Comparison of ENCODE assay signal across 8 mouse cellular contexts in the genomic region with DNA sequence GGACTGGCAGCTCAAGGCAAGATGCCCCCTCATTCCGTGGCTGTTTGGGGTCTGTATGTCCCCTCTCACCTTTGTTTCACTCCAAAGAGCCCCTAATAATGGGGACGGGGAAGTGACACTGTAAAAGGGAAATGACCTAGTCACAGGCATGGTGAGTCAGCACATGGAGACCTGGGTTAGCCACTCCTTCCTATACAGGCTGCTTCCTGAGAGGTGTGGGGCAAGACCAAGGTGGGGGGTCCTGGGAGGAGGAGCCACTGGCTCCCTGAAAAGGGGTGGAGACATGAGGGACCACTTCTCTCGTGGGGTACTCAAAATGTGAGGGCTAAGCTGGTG. TPM values are rescaled to one million over a fixed set of nuclear protein-coding genes. Genes with fewer than 3 reads are reported as not detected.
DNase-seq lines count a peak whose midpoint lies in the region; ATAC-seq and TF ChIP-seq lines count a peak whose summit lies in the region.

No protein-coding gene starts in this region.

- DNase-seq in kidney, adult 2 months, result no peak
- DNase-seq in kidney, postnatal 10 days, result no peak
- DNase-seq in adrenal gland, postnatal 14 days, result no peak
- no peak for DNase-seq in right cerebral cortex, postnatal 25 days
- no peak for DNase-seq in thymus, postnatal 10 days (ENCODE audit: low spot score in 2 of 2)

- no peak for TF ChIP-seq CTCF in kidney, adult 2 months (conservative IDR thresholded peaks at IDR 0.05; ENCODE audit: insufficient read depth, insufficient read length, low read depth, low read length)
- no peak for TF ChIP-seq CTCF in intestine, postnatal 0 days (IDR thresholded peaks at IDR 0.05; ENCODE audit: low read depth)

- WGBS in kidney, adult 2 months, result 52% methylated on average over 3 of the region's 3 CpGs
- WGBS in intestine, postnatal 0 days, result 38% methylated on average over 3 of the region's 3 CpGs
- 19% methylated on average over 3 of the region's 3 CpGs for WGBS in neural tube, embryonic 12.5 days

- ATAC-seq in common myeloid progenitor, adult 5-6 weeks (replicated peaks; ENCODE audit: low read depth, poor library complexity, severe bottlenecking), result peak; percentile 33
- ATAC-seq in intestine, postnatal 0 days, result peak; percentile 14; the same call in 1 of the 2 replicates
- ATAC-seq in neural tube, embryonic 12.5 days (ENCODE audit: low FRiP score, low read depth), result no peak

- H3K9ac ChIP-seq in intestine, postnatal 0 days (ENCODE audit: low read depth, low read length), result no peak overlapping the region
- 0 out of 2 replicates have a peak overlapping the region, but pooled peaks have one; percentile 13 for H3K9ac ChIP-seq in neural tube, embryonic 12.5 days

- peak overlapping the region; percentile 95 for H3K4me2 ChIP-seq in intestine, postnatal 0 days (replicated peaks; ENCODE audit: low read depth)
- H3K4me2 ChIP-seq in neural tube, embryonic 12.5 days (replicated peaks), result peak overlapping the region; percentile 84

- H3K4me1 ChIP-seq in kidney, adult 2 months (ENCODE audit: control insufficient read depth, insufficient read depth, low read length), result 0 out of 2 replicates have a peak, but pooled peaks cover 4% of the 10 kb centered on the region
- H3K4me1 ChIP-seq in intestine, postnatal 0 days (replicated peaks; ENCODE audit: control insufficient read depth, insufficient read depth, low read length), result peaks cover 7% of the 10 kb centered on the region
- peaks cover 27% of the 10 kb centered on the region for H3K4me1 ChIP-seq in neural tube, embryonic 12.5 days

- no peaks in the 10 kb centered on the region for H3K36me3 ChIP-seq in kidney, adult 2 months (ENCODE audit: control insufficient read depth, insufficient read depth, low read length)
- peaks cover 49% of the 10 kb centered on the region for H3K36me3 ChIP-seq in intestine, postnatal 0 days (ENCODE audit: control insufficient read depth, insufficient read depth)
- peaks cover 39% of the 10 kb centered on the region for H3K36me3 ChIP-seq in neural tube, embryonic 12.5 days

- H3K4me3 ChIP-seq in kidney, adult 2 months (ENCODE audit: insufficient read depth, low read depth, low read length), result no peak overlapping the region
- no peak overlapping the region for H3K4me3 ChIP-seq in intestine, postnatal 0 days (ENCODE audit: low read depth, low read length)
- no peak overlapping the region for H3K4me3 ChIP-seq in neural tube, embryonic 12.5 days

- no peaks in the 10 kb centered on the region for H3K27me3 ChIP-seq in kidney, adult 2 months (replicated peaks; ENCODE audit: control insufficient read depth, insufficient read depth, low read length)
- H3K27me3 ChIP-seq in intestine, postnatal 0 days (replicated peaks; ENCODE audit: control insufficient read depth, insufficient read depth, low read length), result no peaks in the 10 kb centered on the region
- H3K27me3 ChIP-seq in neural tube, embryonic 12.5 days (replicated peaks), result no peaks in the 10 kb centered on the region

- no peak for TF ChIP-seq POLR2A in kidney, adult 2 months (IDR thresholded peaks at IDR 0.05; ENCODE audit: low read depth, low read length)

- no peaks in the 10 kb centered on the region for H3K9me3 ChIP-seq in intestine, postnatal 0 days (ENCODE audit: control insufficient read depth)
- no peaks in the 10 kb centered on the region for H3K9me3 ChIP-seq in neural tube, embryonic 12.5 days

- H3K27ac ChIP-seq in kidney, adult 2 months (ENCODE audit: insufficient read depth, low read depth, low read length), result peak overlapping the region; percentile 49; the same call in 1 of the 2 replicates
- peak overlapping the region; percentile 80 for H3K27ac ChIP-seq in intestine, postnatal 0 days (ENCODE audit: low read depth, low read length)
- peak overlapping the region; percentile 20; the same call in 1 of the 2 replicates for H3K27ac ChIP-seq in neural tube, embryonic 12.5 days

RNA-seq across cellular contexts. Expression of gene Pdlim7, which starts 3.2 kb away (rescaled TPM):
- polyA plus RNA-seq in kidney, adult 2 months (2012; rRNA removed), result 22.8 and 23.5 TPM in 2 replicates
- total RNA-seq in common myeloid progenitor, adult 5-6 weeks (2017), result 4.6 and 12.2 TPM in 2 replicates
- polyA plus RNA-seq in intestine, postnatal 0 days (2015; fragmentation: Nextera tagmentation; extraction: Ambion mirVana), result 131 and 142 TPM in 2 replicates
- 158 and 166 TPM in 2 replicates for polyA plus RNA-seq in neural tube, embryonic 12.5 days (2016; fragmentation: Nextera tagmentation; extraction: Ambion mirVana)
- total RNA-seq in adrenal gland, postnatal 14 days (2021), result 23.8 and 26.7 TPM in 2 replicates

RNA-seq across cellular contexts. Expression of gene Dok3, which starts 18.8 kb away (rescaled TPM):
- 4.7 and 7.7 TPM in 2 replicates for polyA plus RNA-seq in kidney, adult 2 months (2012; rRNA removed)
- 8.3 and 9.6 TPM in 2 replicates for total RNA-seq in common myeloid progenitor, adult 5-6 weeks (2017)
- 1.5 and 1.6 TPM in 2 replicates for polyA plus RNA-seq in intestine, postnatal 0 days (2015; fragmentation: Nextera tagmentation; extraction: Ambion mirVana)
- 3.7 and 4.3 TPM in 2 replicates for polyA plus RNA-seq in neural tube, embryonic 12.5 days (2016; fragmentation: Nextera tagmentation; extraction: Ambion mirVana)
- 3.4 and 11.6 TPM in 2 replicates for total RNA-seq in adrenal gland, postnatal 14 days (2021)

RNA-seq across cellular contexts. Expression of gene Dbn1, which starts 22.4 kb away (rescaled TPM):
- polyA plus RNA-seq in kidney, adult 2 months (2012; rRNA removed), result 16.9 and 21.0 TPM in 2 replicates
- 1.1 and 5.3 TPM in 2 replicates for total RNA-seq in common myeloid progenitor, adult 5-6 weeks (2017)
- 31.3 and 34.8 TPM in 2 replicates for polyA plus RNA-seq in intestine, postnatal 0 days (2015; fragmentation: Nextera tagmentation; extraction: Ambion mirVana)
- 575 and 596 TPM in 2 replicates for polyA plus RNA-seq in neural tube, embryonic 12.5 days (2016; fragmentation: Nextera tagmentation; extraction: Ambion mirVana)
- total RNA-seq in adrenal gland, postnatal 14 days (2021), result 24.0 and 24.9 TPM in 2 replicates

RNA-seq across cellular contexts. Expression of gene Ddx41, which starts 26.2 kb away (rescaled TPM):
- 68.5 and 71.2 TPM in 2 replicates for polyA plus RNA-seq in kidney, adult 2 months (2012; rRNA removed)
- total RNA-seq in common myeloid progenitor, adult 5-6 weeks (2017), result 59.8 and 62.8 TPM in 2 replicates
- 23.2 and 25.8 TPM in 2 replicates for polyA plus RNA-seq in intestine, postnatal 0 days (2015; fragmentation: Nextera tagmentation; extraction: Ambion mirVana)
- 64.1 and 64.4 TPM in 2 replicates for polyA plus RNA-seq in neural tube, embryonic 12.5 days (2016; fragmentation: Nextera tagmentation; extraction: Ambion mirVana)
- 38.4 and 46.0 TPM in 2 replicates for total RNA-seq in adrenal gland, postnatal 14 days (2021)

RNA-seq across cellular contexts. Expression of gene Prr7, which starts 46.2 kb away (rescaled TPM):
- 0.64 and 0.81 TPM in 2 replicates for polyA plus RNA-seq in kidney, adult 2 months (2012; rRNA removed)
- total RNA-seq in common myeloid progenitor, adult 5-6 weeks (2017), result 0.27 TPM in 1 of 2 replicates, not detected in the other
- 0.14 and 0.27 TPM in 2 replicates for polyA plus RNA-seq in intestine, postnatal 0 days (2015; fragmentation: Nextera tagmentation; extraction: Ambion mirVana)
- polyA plus RNA-seq in neural tube, embryonic 12.5 days (2016; fragmentation: Nextera tagmentation; extraction: Ambion mirVana), result 1.8 TPM in 2 replicates
- 3.1 and 6.0 TPM in 2 replicates for total RNA-seq in adrenal gland, postnatal 14 days (2021)

Comparison
In these comparisons a context has a peak if more than half of its experiments do, and no peak if none do; other contexts are left out.
1. H3K27ac ChIP-seq: peak in every context shown above with its lines; median percentile 80 in intestine, postnatal 0 days; 49 in kidney, adult 2 months; 20 in neural tube, embryonic 12.5 days.
2. RNA of gene Dbn1, which starts 22.4 kb away (polyA plus RNA-seq): 575 to 596 TPM in neural tube, embryonic 12.5 days; 31.3 to 34.8 TPM in intestine, postnatal 0 days and 16.9 to 21.0 TPM in kidney, adult 2 months; every median in the first group is over 10 times any median in the second.